Mouse (Mus musculus) cortical plate, adult 2 months (tissue): ENCODE measurements around the gene Fgfr2.

Experiments used
- CTCF ChIP-seq: fragments of 200-500 bp; IDR thresholded peaks from 2 replicates; pipeline ENCODE4 v1.5.1; 2011; ENCODE audit warnings: mild to moderate bottlenecking, control low read depth, low read length; ENCODE audit not compliant: insufficient read depth; ENCODE audit errors: extremely low read depth
- POLR2A ChIP-seq: fragments of 200-500 bp; IDR thresholded peaks from 2 replicates; pipeline ENCODE4 v1.6.1; 2011; ENCODE audit warnings: mild to moderate bottlenecking, low read length, control low read depth; ENCODE audit not compliant: insufficient read depth; ENCODE audit errors: extremely low read depth

DNA sequence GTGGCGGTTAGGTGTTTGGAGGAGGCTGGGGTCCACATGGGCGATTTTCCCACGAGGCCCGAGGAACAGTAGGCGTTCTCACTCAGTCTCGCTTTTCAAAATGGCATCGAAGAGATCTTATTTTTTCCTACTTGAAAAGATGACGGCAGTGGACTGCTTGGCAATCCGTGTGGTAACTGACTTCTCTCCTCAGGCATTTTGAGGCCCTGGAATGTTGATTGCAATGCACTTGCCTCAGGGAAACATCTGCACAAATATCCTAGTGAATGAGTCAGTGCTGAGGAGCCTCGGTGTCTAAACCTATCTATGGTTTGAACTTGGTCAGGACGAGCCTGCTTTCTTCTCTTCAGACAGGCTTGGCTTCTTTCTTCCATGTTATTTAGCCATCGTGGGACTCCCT lies 2176.8 kb downstream of the Fgfr2 start:
- TF ChIP-seq POLR2A (no peak), CTCF (no peak)
